Mouse (Mus musculus) heart, embryonic 12.5 days (tissue): ENCODE results near the gene Thegl. TPM values are rescaled to one million over a fixed set of nuclear protein-coding genes. Genes with fewer than 3 reads are reported as not detected.

Source experiments
- ATAC-seq: fragments of 200-750 bp; cut with Nextera tagmentation; 2 replicates; pipeline ENCODE4 v1.8.0; 2017; ENCODE audit warnings: moderate TSS enrichment, moderate library complexity; ENCODE audit not compliant: insufficient number of reproducible peaks, low FRiP score
- H3K27ac ChIP-seq: fragments of 300-500 bp; sonication (generic); 2 replicates; pipeline ENCODE4 v1.5.1; 2016; ENCODE audit warnings: mild to moderate bottlenecking, moderate library complexity; ENCODE audit not compliant: poor library complexity, severe bottlenecking
- H3K27me3 ChIP-seq: fragments of 300-500 bp; sonication (generic); replicated peaks from 2 replicates; pipeline ENCODE4 v1.6.1; 2016; ENCODE audit warnings: mild to moderate bottlenecking, moderate library complexity
- H3K36me3 ChIP-seq: fragments of 300-500 bp; sonication (generic); 2 replicates; pipeline ENCODE4 v1.6.1; 2016; ENCODE audit warnings: mild to moderate bottlenecking, moderate library complexity
- H3K4me1 ChIP-seq: fragments of 300-500 bp; sonication (generic); replicated peaks from 2 replicates; pipeline ENCODE4 v1.6.1; 2016; ENCODE audit warnings: mild to moderate bottlenecking
- H3K4me2 ChIP-seq: fragments of 300-500 bp; sonication (generic); 2 replicates; pipeline ENCODE4 v1.6.1; 2016; ENCODE audit warnings: mild to moderate bottlenecking, moderate library complexity
- H3K4me3 ChIP-seq: fragments of 300-500 bp; sonication (generic); 2 replicates; pipeline ENCODE4 v1.5.1; 2016; ENCODE audit warnings: mild to moderate bottlenecking
- H3K9ac ChIP-seq: fragments of 300-500 bp; sonication (generic); 2 replicates; pipeline ENCODE4 v1.6.1; 2016; ENCODE audit warnings: mild to moderate bottlenecking, moderate library complexity
- H3K9me3 ChIP-seq: fragments of 300-500 bp; sonication (generic); replicated peaks from 2 replicates; pipeline ENCODE4 v1.6.1; 2016; ENCODE audit warnings: mild to moderate bottlenecking, moderate library complexity
- WGBS: fragments of 180-500 bp; shearing (Covaris S2); methylation state at CpG from one replicate; pipeline ENCODE4 v1.1.7; 2016; 5-methylcytosine and 5-hydroxymethylcytosine counted together
- polyA plus RNA-seq: library from polyadenylated mRNA; unstranded; fragments of >200 nt; fragmentation: Nextera tagmentation; extraction: Ambion mirVana; gene quantifications from 2 replicates; pipeline ENCODE4 v1.2.1, GENCODE M21; 2016

Gene Thegl
- polyA plus RNA-seq, 1 experiment from 2014 or later, result not detected

GRCm38 (mm10) chr5:77108806-77109205 lies 93.0 kb downstream of the Thegl start:
- no peak for ATAC-seq
- no peaks in the 10 kb centered on the region for H3K9me3 ChIP-seq
- no peak overlapping the region; the same call in 1 of the 2 replicates for H3K27ac ChIP-seq
- WGBS, result 94% methylated on average over 6 of the region's 6 CpGs
- peaks cover 36% of the 10 kb centered on the region for H3K4me1 ChIP-seq
- H3K36me3 ChIP-seq, result peaks cover 6% of the 10 kb centered on the region
- H3K27me3 ChIP-seq, result no peaks in the 10 kb centered on the region
- no peak overlapping the region for H3K4me2 ChIP-seq
- H3K9ac ChIP-seq, result no peak overlapping the region
- H3K4me3 ChIP-seq, result no peak overlapping the region

- Histone ChIP-seq H3K9me3 (no peaks in the 10 kb centered on the region), H3K4me2 (no peak overlapping the region), H3K27ac (no peak overlapping the region), H3K9ac (no peak overlapping the region), H3K27me3 (no peaks in the 10 kb centered on the region), H3K4me1 (peaks cover 35% of the 10 kb centered on the region), H3K4me3 (no peak overlapping the region), H3K36me3 (peaks cover 6% of the 10 kb centered on the region)
- 72% methylated on average over 2 of the region's 2 CpGs for WGBS
- ATAC-seq, result no peak
These were observed 94.0 kb downstream of the Thegl start for GRCm38 (mm10) chr5:77109814-77110213.

Other genes with a start within 250 kb of the Thegl start
- gene Aasdh, start 110.5 kb upstream of the Thegl start, polyA plus RNA-seq, result 16.4 and 17.8 TPM in 2 replicates
- 243 and 251 TPM in 2 replicates for gene Paics, start 64.7 kb upstream of the Thegl start, polyA plus RNA-seq
- gene Ppat, start 64.4 kb upstream of the Thegl start, polyA plus RNA-seq, result 33.2 and 34.1 TPM in 2 replicates
- gene Srp72, start 41.3 kb upstream of the Thegl start, polyA plus RNA-seq, result 42.3 and 45.1 TPM in 2 replicates
- not detected in 2 replicates for gene Arl9, start 12.0 kb upstream of the Thegl start, polyA plus RNA-seq
- gene Hopx, start 99.1 kb downstream of the Thegl start, polyA plus RNA-seq, result 14.4 and 14.6 TPM in 2 replicates
- 7.3 and 7.9 TPM in 2 replicates for gene Spink2, start 195.4 kb downstream of the Thegl start, polyA plus RNA-seq
- 31.0 and 32.2 TPM in 2 replicates for gene Rest, start 249.5 kb downstream of the Thegl start, polyA plus RNA-seq